Mouse (Mus musculus) embryonic facial prominence, embryonic 15.5 days (tissue): Measurements from ENCODE around the gene Stk33. TPM values are rescaled to one million over a fixed set of nuclear protein-coding genes. Genes with fewer than 3 reads are reported as not detected.

Experiments used
- ATAC-seq: fragments of 200-750 bp; cut with Nextera tagmentation; 2 replicates; pipeline ENCODE4 v1.8.0; 2017; ENCODE audit warnings: low read depth, moderate TSS enrichment; ENCODE audit not compliant: insufficient number of reproducible peaks, low FRiP score, low TSS enrichment
- H3K27ac ChIP-seq: fragments of 300-500 bp; sonication (generic); replicated peaks from 2 replicates; pipeline ENCODE4 v1.5.1; 2015; ENCODE audit warnings: mild to moderate bottlenecking, inconsistent platforms
- H3K27me3 ChIP-seq: fragments of 300-500 bp; sonication (generic); 2 replicates; pipeline ENCODE4 v1.6.1; 2015; ENCODE audit warnings: inconsistent platforms
- H3K36me3 ChIP-seq: fragments of 300-500 bp; sonication (generic); 2 replicates; pipeline ENCODE4 v1.6.1; 2015; ENCODE audit warnings: mild to moderate bottlenecking, inconsistent platforms
- H3K4me1 ChIP-seq: fragments of 300-500 bp; sonication (generic); 2 replicates; pipeline ENCODE4 v1.6.1; 2015; ENCODE audit warnings: inconsistent platforms
- H3K4me2 ChIP-seq: fragments of 300-500 bp; sonication (generic); replicated peaks from 2 replicates; pipeline ENCODE4 v1.6.1; 2015; ENCODE audit warnings: mild to moderate bottlenecking, inconsistent platforms
- H3K4me3 ChIP-seq: fragments of 300-500 bp; sonication (generic); replicated peaks from 2 replicates; pipeline ENCODE4 v1.5.1; 2015; ENCODE audit warnings: mild to moderate bottlenecking, inconsistent platforms
- H3K9ac ChIP-seq: fragments of 300-500 bp; sonication (generic); 2 replicates; pipeline ENCODE4 v1.6.1; 2015; ENCODE audit warnings: inconsistent platforms
- H3K9me3 ChIP-seq: fragments of 300-500 bp; sonication (generic); replicated peaks from 2 replicates; pipeline ENCODE4 v1.6.1; 2016; ENCODE audit warnings: inconsistent platforms
- WGBS: fragments of 180-500 bp; shearing (Covaris S2); methylation state at CpG from one replicate; pipeline ENCODE4 v1.1.7; 2015; 5-methylcytosine and 5-hydroxymethylcytosine counted together
- polyA plus RNA-seq: library from polyadenylated mRNA; unstranded; fragments of >200 nt; fragmentation: Nextera tagmentation; extraction: Ambion mirVana; gene quantifications from 2 replicates; pipeline ENCODE4 v1.2.1, GENCODE M21; 2015

Stk33 gene
- polyA plus RNA-seq, 1 experiment from 2014 or later: 5.3 TPM

GRCm38 (mm10) chr7:109276622-109277021 lies 162.3 kb downstream of the Stk33 start:
- H3K4me2 ChIP-seq: no peak overlapping the region
- H3K4me1 ChIP-seq: 0 out of 2 replicates have a peak, but pooled peaks cover 9% of the 10 kb centered on the region
- no peak overlapping the region for H3K27ac ChIP-seq
- no peak overlapping the region for H3K9ac ChIP-seq
- no peak for ATAC-seq
- WGBS: 63% methylated on average over 3 of the region's 3 CpGs
- H3K36me3 ChIP-seq: no peaks in the 10 kb centered on the region
- no peaks in the 10 kb centered on the region for H3K27me3 ChIP-seq
- H3K4me3 ChIP-seq: no peak overlapping the region
- H3K9me3 ChIP-seq: no peaks in the 10 kb centered on the region

GRCm38 (mm10) chr7:109275901-109276300 lies 163.0 kb downstream of the Stk33 start:
- H3K36me3 ChIP-seq: no peaks in the 10 kb centered on the region
- no peak overlapping the region for H3K27ac ChIP-seq
- H3K4me1 ChIP-seq: 0 out of 2 replicates have a peak, but pooled peaks cover 9% of the 10 kb centered on the region
- H3K4me3 ChIP-seq: no peak overlapping the region
- H3K4me2 ChIP-seq: no peak overlapping the region
- ATAC-seq: no peak
- H3K27me3 ChIP-seq: no peaks in the 10 kb centered on the region
- no peaks in the 10 kb centered on the region for H3K9me3 ChIP-seq
- no peak overlapping the region for H3K9ac ChIP-seq
- 70% methylated on average over 4 of the region's 4 CpGs for WGBS

GRCm38 (mm10) chr7:109275151-109275550 lies 163.7 kb downstream of the Stk33 start:
- no peak overlapping the region for H3K27ac ChIP-seq
- WGBS: 46% methylated on average over 3 of the region's 3 CpGs

GRCm38 (mm10) chr7:109274289-109274688 lies 164.6 kb downstream of the Stk33 start:
- no peak for ATAC-seq
- no peak overlapping the region for H3K4me2 ChIP-seq
- no peak overlapping the region for H3K27ac ChIP-seq
- 46% methylated on average over 3 of the region's 3 CpGs for WGBS
- no peak overlapping the region for H3K9ac ChIP-seq
- H3K36me3 ChIP-seq: no peaks in the 10 kb centered on the region
- no peaks in the 10 kb centered on the region for H3K27me3 ChIP-seq
- 0 out of 2 replicates have a peak, but pooled peaks cover 9% of the 10 kb centered on the region for H3K4me1 ChIP-seq
- no peak overlapping the region for H3K4me3 ChIP-seq
- no peaks in the 10 kb centered on the region for H3K9me3 ChIP-seq

More at GRCm38 (mm10) chr7:109275151-109275550, 163.7 kb downstream of the Stk33 start:
- Histone ChIP-seq H3K4me1 (0 out of 2 replicates have a peak, but pooled peaks cover 9% of the 10 kb centered on the region), H3K9ac (no peak overlapping the region), H3K4me2 (no peak overlapping the region), H3K4me3 (no peak overlapping the region), H3K27me3 (no peaks in the 10 kb centered on the region), H3K9me3 (no peaks in the 10 kb centered on the region), H3K36me3 (no peaks in the 10 kb centered on the region)
- no peak for ATAC-seq

GRCm38 (mm10) chr7:109269046-109269445 lies 169.8 kb downstream of the Stk33 start:
- no peak overlapping the region for H3K27ac ChIP-seq
- no peaks in the 10 kb centered on the region for H3K36me3 ChIP-seq
- no peak for ATAC-seq
- no peaks in the 10 kb centered on the region for H3K9me3 ChIP-seq
- H3K9ac ChIP-seq: no peak overlapping the region
- no peaks in the 10 kb centered on the region for H3K4me1 ChIP-seq
- no peak overlapping the region for H3K4me3 ChIP-seq
- no peaks in the 10 kb centered on the region for H3K27me3 ChIP-seq
- 57% methylated on average over 4 of the region's 4 CpGs for WGBS
- H3K4me2 ChIP-seq: no peak overlapping the region

- Histone ChIP-seq H3K4me2 (no peak overlapping the region), H3K4me3 (no peak overlapping the region), H3K9ac (no peak overlapping the region), H3K4me1 (no peaks in the 10 kb centered on the region), H3K27me3 (no peaks in the 10 kb centered on the region), H3K36me3 (no peaks in the 10 kb centered on the region), H3K9me3 (no peaks in the 10 kb centered on the region), H3K27ac (no peak overlapping the region)
- WGBS: 63% methylated on average over 4 of the region's 4 CpGs
- no peak for ATAC-seq
Observed at GRCm38 (mm10) chr7:109267370-109267769, 171.5 kb downstream of the Stk33 start.

GRCm38 (mm10) chr7:109266181-109266580 lies 172.7 kb downstream of the Stk33 start:
- no peak overlapping the region for H3K4me2 ChIP-seq
- H3K9me3 ChIP-seq: no peaks in the 10 kb centered on the region
- no peaks in the 10 kb centered on the region for H3K4me1 ChIP-seq
- H3K27ac ChIP-seq: no peak overlapping the region
- H3K36me3 ChIP-seq: no peaks in the 10 kb centered on the region
- H3K9ac ChIP-seq: no peak overlapping the region
- no peaks in the 10 kb centered on the region for H3K27me3 ChIP-seq
- WGBS: 62% methylated on average over 1 of the region's 1 CpGs
- no peak overlapping the region for H3K4me3 ChIP-seq
- no peak for ATAC-seq

- no peak for ATAC-seq
- Histone ChIP-seq H3K27ac (no peak overlapping the region), H3K4me2 (no peak overlapping the region), H3K36me3 (no peaks in the 10 kb centered on the region), H3K4me1 (no peaks in the 10 kb centered on the region), H3K9me3 (no peaks in the 10 kb centered on the region), H3K27me3 (no peaks in the 10 kb centered on the region), H3K4me3 (no peak overlapping the region), H3K9ac (no peak overlapping the region)
- 88% methylated on average over 5 of the region's 5 CpGs for WGBS
Observed at GRCm38 (mm10) chr7:109265606-109266005, 173.3 kb downstream of the Stk33 start.

- H3K4me1 ChIP-seq: no peaks in the 10 kb centered on the region; the same call in 1 of the 2 replicates
- 21% methylated on average over 28 of the region's 28 CpGs for WGBS
- no peak overlapping the region for H3K27ac ChIP-seq
- H3K9me3 ChIP-seq: no peaks in the 10 kb centered on the region
- no peaks in the 10 kb centered on the region for H3K27me3 ChIP-seq
- H3K4me2 ChIP-seq: peak overlapping the region; percentile 36
- H3K4me3 ChIP-seq: peak overlapping the region; percentile 18
- ATAC-seq: no peak
- no peaks in the 10 kb centered on the region for H3K36me3 ChIP-seq
- no peak overlapping the region for H3K9ac ChIP-seq
Observed at GRCm38 (mm10) chr7:109255506-109256352, 183.2 kb downstream of the Stk33 start.

- H3K27ac ChIP-seq: no peak overlapping the region
- H3K9me3 ChIP-seq: no peaks in the 10 kb centered on the region
- 79% methylated on average over 3 of the region's 3 CpGs for WGBS
- ATAC-seq: no peak
- no peaks in the 10 kb centered on the region for H3K27me3 ChIP-seq
- no peak overlapping the region for H3K9ac ChIP-seq
- H3K4me2 ChIP-seq: no peak overlapping the region
- no peaks in the 10 kb centered on the region for H3K36me3 ChIP-seq
- H3K4me3 ChIP-seq: no peak overlapping the region
- no peaks in the 10 kb centered on the region; the same call in 1 of the 2 replicates for H3K4me1 ChIP-seq
Observed at GRCm38 (mm10) chr7:109251418-109251817, 187.5 kb downstream of the Stk33 start.

GRCm38 (mm10) chr7:109244776-109245175 lies 194.1 kb downstream of the Stk33 start:
- Histone ChIP-seq H3K27ac (no peak overlapping the region), H3K9me3 (no peaks in the 10 kb centered on the region), H3K4me2 (no peak overlapping the region), H3K36me3 (no peaks in the 10 kb centered on the region), H3K4me3 (no peak overlapping the region), H3K4me1 (peaks cover 4% of the 10 kb centered on the region; the same call in 1 of the 2 replicates), H3K9ac (no peak overlapping the region), H3K27me3 (no peaks in the 10 kb centered on the region)
- no peak for ATAC-seq
- 93% methylated on average over 10 of the region's 10 CpGs for WGBS
